Mouse (Mus musculus) kidney, postnatal 25 days (tissue): ENCODE data around the gene Acp2.

ENCODE experiments used
- DNase-seq, 2 experiments: peaks; one replicate each; pipeline ENCODE4 v3.0.0; 2021; ENCODE audit warnings: mixed read lengths in 2 of 2

Gene Acp2

GRCm38 (mm10) chr2:91202222-91202971 is at the start of gene Acp2, which contains the start of gene Nr1h3:
Gene Acp2, plus strand, starts transcription at chr2:91202885.
Gene Nr1h3, minus strand, starts transcription at chr2:91202834.
- DNase-seq: peak; percentile 90 to 94

- no peak for DNase-seq
Observed at GRCm38 (mm10) chr2:91152885-91153377, 49.8 kb upstream of the Acp2 start.

- no peak for DNase-seq
Observed at GRCm38 (mm10) chr2:91154091-91154490, 48.6 kb upstream of the Acp2 start.

- no peak for DNase-seq
Observed at GRCm38 (mm10) chr2:91157002-91157752, 45.5 kb upstream of the Acp2 start.

GRCm38 (mm10) chr2:91160591-91160990 is 42.1 kb upstream of the Acp2 start:
- no peak for DNase-seq

GRCm38 (mm10) chr2:91162952-91163351 is 39.7 kb upstream of the Acp2 start:
- DNase-seq: no peak

GRCm38 (mm10) chr2:91163532-91163931 is 39.2 kb upstream of the Acp2 start:
- DNase-seq: no peak

GRCm38 (mm10) chr2:91164991-91165390 is 37.7 kb upstream of the Acp2 start:
- no peak for DNase-seq

- DNase-seq: no peak
Observed at GRCm38 (mm10) chr2:91167629-91168028, 35.1 kb upstream of the Acp2 start.

- no peak for DNase-seq
Observed at GRCm38 (mm10) chr2:91169587-91170322, 32.9 kb upstream of the Acp2 start.

GRCm38 (mm10) chr2:91175490-91175889 is 27.2 kb upstream of the Acp2 start:
- no peak for DNase-seq

GRCm38 (mm10) chr2:91176234-91176633 is 26.5 kb upstream of the Acp2 start:
- no peak for DNase-seq

- DNase-seq: no peak
Observed at GRCm38 (mm10) chr2:91179825-91180224, 22.9 kb upstream of the Acp2 start.

GRCm38 (mm10) chr2:91180706-91181105 is 22.0 kb upstream of the Acp2 start:
- DNase-seq: no peak

- no peak for DNase-seq
Observed at GRCm38 (mm10) chr2:91182016-91182404, 20.7 kb upstream of the Acp2 start.

GRCm38 (mm10) chr2:91182405-91183147 is 20.1 kb upstream of the Acp2 start:
- peak; percentile 72 to 87 for DNase-seq

- peak; percentile 97 to 99 for DNase-seq
Observed at GRCm38 (mm10) chr2:91183148-91183513, 19.6 kb upstream of the Acp2 start.

GRCm38 (mm10) chr2:91183711-91184405 is 18.8 kb upstream of the Acp2 start, which contains the start of gene Madd:
Gene Madd, minus strand, starts transcription at chr2:91183837.
- DNase-seq: peak; percentile 33 to 55

GRCm38 (mm10) chr2:91186208-91186607 is 16.5 kb upstream of the Acp2 start:
- DNase-seq: no peak

GRCm38 (mm10) chr2:91187431-91187830 is 15.3 kb upstream of the Acp2 start:
- DNase-seq: peak in 1 of 2 experiments; percentile 2

- peak in 1 of 2 experiments; percentile 35 for DNase-seq
Observed at GRCm38 (mm10) chr2:91190501-91190900, 12.2 kb upstream of the Acp2 start.
